Mouse (Mus musculus) R1 (cell line): ENCODE data around the gene Hoxc5.

Source experiments
- DNase-seq: peaks from one replicate; pipeline ENCODE4 v3.0.0-alpha.2; 2018; ENCODE audit warnings: low read depth, low spot score

The Hoxc5 gene

DNA sequence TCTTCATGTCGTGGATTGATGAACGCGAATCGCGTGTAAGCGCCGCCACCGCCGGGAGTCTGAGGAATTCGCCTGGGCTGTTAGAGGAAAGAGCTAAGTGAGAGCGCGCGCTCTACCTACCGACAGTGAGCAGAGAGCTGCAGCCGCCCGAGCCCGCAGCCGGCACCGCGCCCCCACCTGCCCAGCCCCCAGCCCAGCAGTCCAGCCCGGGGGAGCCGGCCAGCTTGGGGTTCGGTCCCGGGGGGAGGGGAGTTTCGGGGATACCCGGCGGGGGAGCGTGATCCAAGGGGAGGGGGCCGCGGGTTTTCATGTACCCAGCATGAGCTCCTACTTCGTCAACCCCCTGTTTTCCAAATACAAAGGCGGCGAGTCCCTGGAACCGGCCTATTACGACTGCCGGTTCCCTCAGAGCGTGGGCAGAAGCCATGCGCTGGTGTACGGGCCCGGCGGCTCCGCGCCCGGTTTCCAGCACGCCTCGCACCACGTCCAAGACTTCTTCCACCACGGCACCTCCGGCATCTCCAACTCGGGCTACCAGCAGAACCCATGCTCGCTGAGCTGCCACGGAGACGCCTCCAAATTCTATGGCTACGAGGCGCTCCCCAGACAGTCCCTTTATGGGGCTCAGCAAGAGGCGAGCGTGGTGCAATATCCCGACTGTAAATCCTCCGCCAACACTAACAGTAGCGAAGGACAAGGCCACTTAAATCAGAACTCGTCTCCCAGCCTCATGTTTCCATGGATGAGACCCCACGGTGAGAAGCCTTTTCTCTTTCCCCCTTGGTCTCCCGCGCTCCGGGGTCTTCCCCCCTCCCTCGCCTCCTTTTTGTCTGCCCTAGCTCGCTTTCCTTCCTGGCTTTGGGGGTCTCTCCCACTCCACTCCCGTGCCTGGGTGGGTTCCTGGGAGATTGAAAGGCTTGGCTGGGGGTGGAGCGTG, 23.5 kb downstream of the Hoxc5 start, which contains the start of gene Hoxc8:
TSS of gene Hoxc8 (plus strand) at position 147 of the 937 bp plus-strand sequence.
- DNase-seq = no peak

DNA sequence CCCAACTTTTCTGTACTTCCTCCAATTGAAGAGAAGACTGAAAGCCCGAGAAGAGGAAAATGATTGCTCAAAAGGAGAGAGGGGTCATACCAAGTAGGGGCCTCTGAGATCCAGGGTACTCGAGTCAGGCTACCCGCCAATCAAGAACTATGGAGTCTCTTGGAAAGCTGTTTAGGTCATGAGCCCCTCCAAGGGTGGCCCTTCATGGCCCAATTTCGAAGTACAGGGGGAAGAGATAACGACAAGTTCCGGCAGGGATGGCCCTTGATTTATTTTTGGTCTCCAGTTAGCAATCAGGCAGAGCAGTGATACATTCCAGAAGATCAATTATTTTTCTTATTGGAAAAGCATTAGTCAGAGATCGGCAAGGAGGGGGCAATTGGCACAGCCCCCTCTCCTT, 24.5 kb downstream of the Hoxc5 start:
- no peak for DNase-seq

GRCm38 (mm10) chr15:102992206-102992605, 25.0 kb downstream of the Hoxc5 start:
- no peak for DNase-seq

DNA sequence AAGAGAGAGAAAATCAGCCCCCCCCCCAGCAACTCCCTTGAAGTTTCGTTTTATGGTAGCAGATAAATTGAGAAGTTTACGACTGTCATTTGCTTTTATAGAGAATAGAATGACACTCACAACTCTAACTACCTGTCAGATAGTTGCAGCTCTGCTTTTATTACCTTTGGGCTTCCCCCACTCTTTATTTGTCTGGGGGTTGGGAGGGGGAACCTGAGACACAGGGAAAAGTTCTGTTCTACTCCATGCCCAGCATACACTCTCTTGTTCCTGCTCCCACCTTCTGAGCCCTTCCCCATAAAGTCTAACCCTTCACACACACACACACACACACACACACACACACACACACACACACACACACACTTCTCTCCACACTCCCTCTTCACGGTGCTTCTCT, 25.6 kb downstream of the Hoxc5 start:
- no peak for DNase-seq

GRCm38 (mm10) chr15:102996548-102996947, 29.3 kb downstream of the Hoxc5 start:
- DNase-seq = no peak

DNA sequence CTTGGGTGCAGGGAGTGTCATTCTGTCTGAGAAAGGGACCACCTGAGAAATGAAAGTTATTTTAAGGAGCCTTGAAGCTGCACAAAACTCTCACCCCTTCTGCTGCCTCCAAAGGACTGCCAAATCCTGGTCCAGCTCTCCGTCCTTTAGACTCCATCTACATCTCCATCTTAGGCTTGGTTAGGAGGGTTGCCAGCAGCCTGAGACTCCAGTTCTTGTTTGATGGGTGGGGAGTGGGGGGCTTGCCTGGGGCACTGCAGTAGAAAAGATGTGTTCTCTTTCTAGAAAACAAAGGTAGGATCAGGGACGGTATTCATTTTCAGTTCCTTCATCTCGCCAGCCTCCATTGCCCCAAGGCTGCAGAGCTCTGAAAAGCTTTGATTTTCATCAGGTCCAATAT, 30.2 kb downstream of the Hoxc5 start:
- DNase-seq = no peak

DNA sequence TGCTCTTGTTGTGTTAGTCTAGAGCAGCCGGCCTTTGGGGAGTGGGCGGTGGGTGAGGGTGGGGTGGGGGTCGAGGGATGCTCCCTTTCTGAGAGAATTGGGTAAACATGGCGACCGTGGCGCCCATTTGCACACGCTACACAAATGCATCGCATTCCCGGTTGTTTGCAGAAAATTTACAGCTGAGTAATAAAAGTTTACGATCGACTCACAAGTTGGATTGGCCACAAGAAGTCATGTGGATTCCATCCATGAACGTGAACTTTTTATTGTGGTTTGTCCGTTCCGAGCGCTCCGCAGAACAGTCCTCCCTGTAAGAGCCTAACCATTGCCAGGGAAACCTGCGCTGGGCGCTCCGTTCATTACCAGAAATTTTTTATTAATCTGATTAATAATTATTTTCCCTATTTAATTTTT, 30.7 kb downstream of the Hoxc5 start, which contains the start of gene Hoxc6:
TSS of gene Hoxc6 (plus strand) at position 319 of the 417 bp plus-strand sequence.
- DNase-seq = no peak

DNA sequence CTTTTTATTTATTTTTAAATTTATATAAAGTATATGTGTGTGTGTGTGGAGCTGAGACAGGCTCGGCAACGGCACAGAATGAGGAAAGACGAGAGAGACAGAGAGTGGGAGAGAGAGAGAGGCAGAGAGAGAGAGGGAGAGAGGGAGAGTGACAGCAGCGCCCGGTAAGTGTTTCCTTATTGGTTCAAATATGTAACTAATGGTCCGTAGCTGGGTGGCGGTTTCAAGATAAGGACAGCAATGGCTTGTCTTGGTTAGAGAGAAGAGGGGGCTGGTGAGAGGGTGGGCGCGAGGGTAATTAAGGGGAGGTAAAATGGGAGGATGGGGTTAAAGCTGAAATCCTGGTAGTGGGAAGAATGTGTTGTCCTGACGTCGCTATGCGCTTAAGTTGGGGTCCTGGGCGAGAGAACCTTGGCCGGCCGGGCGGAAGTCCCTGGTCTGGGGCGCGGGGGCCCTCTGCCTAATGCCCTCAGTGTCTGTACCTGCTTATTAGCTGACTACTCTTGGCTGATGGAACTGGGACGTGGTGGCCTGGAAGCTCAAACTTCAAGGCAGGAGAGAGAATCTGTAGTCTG, 31.5 kb downstream of the Hoxc5 start:
- no peak for DNase-seq

- peak; percentile 79 for DNase-seq
These were observed 32.1 kb downstream of the Hoxc5 start for GRCm38 (mm10) chr15:102999183-102999831.

DNA sequence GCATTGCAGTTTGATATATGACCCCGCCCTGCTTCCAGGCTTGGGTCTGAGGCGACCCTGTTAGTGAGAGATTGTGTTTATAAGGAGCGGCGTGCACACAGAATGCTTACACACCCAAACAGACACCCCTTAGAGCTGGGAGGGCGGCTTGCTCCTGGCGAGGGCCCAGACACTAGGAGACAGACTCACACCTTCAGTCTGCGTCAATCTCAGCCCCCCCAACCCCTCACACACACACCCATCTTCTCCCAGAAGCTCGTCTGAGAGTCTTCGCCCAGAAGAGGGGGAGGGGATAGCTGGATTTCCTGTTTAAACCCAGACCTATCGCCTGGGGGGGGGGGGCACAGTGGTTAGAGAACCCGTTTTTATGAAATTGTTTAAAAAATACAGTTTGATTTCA, 32.7 kb downstream of the Hoxc5 start:
- no peak for DNase-seq

DNA sequence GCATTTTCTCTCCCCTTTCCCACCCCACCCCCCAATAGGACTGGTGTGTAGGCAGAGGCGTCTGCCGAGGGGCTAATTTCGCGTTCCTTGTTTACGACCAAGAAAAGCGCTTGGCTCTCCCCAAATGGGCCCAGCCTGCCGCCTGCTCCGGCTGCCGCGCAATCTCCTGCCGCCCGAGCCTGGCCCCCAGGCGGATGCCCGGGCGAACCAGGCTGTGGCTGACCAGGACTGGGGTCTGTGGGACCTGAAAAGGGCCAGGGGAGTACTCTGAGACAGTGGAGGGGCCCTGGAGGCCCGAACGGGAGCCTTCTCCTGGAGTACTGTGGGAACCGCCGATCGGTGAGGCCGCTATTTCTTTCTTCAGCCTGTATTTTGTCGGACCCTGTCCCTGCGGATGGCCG, 33.3 kb downstream of the Hoxc5 start:
- no peak for DNase-seq

DNA sequence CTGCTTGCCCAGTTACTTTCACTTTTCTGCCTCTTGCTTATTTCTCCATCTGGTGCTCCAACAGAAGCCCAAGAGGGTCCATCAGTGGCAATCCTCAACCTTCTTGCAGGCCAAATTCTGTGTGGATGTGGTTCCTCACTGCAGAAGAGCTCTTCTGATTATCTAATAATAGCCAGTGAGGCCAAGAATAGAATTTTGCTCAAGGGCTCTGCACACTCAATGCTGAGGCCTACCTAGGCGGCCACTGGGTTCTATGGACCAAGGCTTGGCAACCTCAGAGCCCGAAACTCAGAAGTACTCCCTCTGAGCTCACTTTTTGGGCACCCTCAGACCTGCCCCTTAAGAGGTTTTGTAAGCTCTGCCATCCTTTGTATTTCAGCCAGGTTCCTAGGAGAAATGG, 34.1 kb downstream of the Hoxc5 start:
- DNase-seq = no peak

DNA sequence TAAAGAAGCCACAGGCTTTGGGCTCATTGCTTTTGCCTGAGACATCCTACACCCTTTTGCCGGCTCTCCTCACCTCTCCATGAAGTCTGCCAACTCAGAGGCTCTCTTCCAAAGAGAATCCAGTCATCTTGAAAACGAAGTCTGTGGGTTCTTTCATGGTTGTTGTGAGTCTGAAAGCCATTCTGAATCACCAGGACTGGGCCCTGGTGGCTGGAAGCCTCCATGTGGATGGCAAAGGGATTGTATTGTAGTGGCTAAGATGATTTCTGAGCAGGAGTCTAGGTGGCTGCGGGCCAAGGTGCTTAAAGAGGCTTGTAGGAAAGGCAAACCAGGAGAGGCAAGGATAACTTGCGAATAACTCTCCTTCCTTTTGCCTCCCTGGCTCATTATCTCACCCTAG, 34.9 kb downstream of the Hoxc5 start:
- no peak for DNase-seq

- DNase-seq = no peak
These were observed 35.7 kb downstream of the Hoxc5 start for GRCm38 (mm10) chr15:103002821-103003448.

GRCm38 (mm10) chr15:103005308-103005707, 38.1 kb downstream of the Hoxc5 start:
- no peak for DNase-seq

GRCm38 (mm10) chr15:103005797-103006196, 38.6 kb downstream of the Hoxc5 start:
- DNase-seq = no peak

DNA sequence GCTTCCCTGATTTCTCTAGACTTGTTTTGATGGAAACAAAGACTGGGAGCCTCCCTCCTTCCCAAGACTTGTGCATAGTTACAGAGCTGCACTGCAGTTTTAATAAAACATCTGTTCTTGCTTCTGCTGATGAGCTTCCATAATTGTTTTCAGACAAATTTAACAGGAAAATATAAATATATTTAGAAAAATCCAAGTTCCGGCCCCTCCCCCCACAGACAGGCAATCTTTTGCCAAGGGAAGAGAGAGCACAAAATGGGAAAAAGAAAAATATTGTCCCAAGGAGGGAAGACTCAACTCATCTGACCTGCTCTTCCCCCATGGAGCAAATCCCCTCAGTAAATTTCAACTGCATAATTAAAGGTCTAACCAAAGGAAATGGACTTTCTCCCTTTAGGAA, 39.1 kb downstream of the Hoxc5 start:
- DNase-seq = no peak

DNA sequence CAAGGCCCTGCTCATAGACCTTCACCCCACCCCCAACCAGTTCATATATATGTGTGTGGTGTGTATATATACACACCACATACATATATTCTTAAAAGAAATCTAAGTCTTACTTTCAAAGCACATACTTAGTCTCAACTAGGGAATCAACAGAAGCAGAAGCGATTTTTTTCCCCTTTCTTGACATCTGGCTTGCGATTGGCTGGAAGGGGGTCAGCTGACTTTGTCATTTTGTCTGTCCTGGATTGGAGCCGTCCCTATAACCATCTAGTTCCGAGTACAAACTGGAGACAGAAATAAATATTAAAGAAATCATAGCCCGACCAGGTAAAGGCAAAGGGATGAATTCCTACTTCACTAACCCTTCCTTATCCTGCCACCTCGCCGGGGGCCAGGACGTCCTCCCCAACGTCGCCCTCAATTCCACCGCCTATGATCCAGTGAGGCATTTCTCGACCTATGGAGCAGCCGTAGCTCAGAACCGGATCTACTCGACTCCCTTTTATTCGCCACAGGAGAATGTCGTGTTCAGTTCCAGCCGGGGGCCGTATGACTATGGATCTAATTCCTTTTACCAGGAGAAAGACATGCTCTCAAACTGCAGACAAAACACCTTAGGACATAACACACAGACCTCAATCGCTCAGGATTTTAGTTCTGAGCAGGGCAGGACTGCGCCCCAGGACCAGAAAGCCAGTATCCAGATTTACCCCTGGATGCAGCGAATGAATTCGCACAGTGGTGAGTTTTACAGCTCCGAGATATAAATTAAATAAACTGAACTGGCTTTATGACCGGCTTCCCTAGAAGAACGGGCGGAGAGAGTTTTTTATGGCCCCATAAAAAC, 42.2 kb downstream of the Hoxc5 start:
- DNase-seq = peak; percentile 54

GRCm38 (mm10) chr15:103010112-103010846, 43.0 kb downstream of the Hoxc5 start:
- DNase-seq = no peak

DNA sequence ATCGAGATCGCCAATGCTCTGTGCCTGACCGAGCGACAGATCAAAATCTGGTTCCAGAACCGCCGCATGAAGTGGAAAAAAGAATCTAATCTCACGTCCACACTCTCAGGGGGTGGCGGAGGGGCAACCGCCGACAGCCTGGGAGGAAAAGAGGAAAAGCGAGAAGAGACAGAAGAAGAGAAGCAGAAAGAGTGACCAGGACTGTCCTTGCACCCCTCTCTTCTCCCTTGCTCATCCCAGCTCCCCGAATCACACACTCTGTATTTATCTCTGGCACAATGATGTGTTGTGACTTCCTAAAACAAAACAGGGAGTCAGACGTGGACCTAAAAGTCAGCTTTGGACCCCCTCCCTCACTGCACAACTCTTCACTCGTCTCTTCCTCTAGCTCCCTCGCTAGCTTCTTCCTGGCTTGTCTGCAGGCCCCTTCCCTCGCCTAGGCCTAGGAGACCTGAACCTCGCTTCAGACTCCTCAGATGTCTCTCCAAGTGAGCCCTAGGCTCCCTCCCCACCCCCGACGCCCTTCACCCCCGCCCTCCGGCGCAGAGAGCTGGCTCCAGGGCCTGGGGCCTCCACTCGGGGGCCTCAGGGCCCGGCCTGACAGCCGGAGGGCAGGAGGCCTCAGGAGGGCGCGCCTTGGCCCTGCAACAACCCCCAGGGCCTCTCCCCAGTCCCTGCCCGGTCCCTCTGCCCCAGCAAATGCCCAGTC, 43.8 kb downstream of the Hoxc5 start:
- DNase-seq = peak; percentile 51
